Mouse (Mus musculus): Measurements from ENCODE around the gene Map6. TPM values are rescaled to one million over a fixed set of nuclear protein-coding genes. Genes with fewer than 3 reads are reported as not detected.

The Map6 gene
- polyA plus RNA-seq, 1 experiment = 0.39 TPM

DNA sequence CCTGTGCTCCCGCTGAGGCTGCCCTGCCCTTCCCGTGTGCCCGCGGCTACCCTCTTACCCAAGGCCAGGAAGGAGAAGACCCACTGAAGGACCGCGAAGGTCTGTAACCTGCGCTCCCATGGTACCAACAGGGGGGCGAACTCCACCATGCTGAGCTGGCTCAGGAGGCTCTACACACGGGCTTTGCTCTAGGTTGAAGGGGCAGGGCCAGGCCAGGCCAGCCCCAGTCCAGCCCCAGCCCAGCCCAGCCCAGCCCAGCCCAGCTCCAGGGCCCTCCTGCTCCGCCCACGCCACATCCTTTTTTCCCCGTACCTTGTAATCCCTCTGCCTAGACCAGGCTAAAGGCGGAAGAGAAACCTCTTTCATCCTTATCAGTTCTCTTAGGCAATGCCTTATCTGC lies 28.8 kb upstream of the Map6 start, which contains the start of gene Mogat2:
TSS of gene Mogat2 (minus strand) at position 203 of the 400 bp plus-strand sequence.
- WGBS = 15% methylated on average over 13 of the region's 13 CpGs
- H3K4me3 ChIP-seq (ENCODE audit: extremely low read depth, insufficient read depth, insufficient read length) = no peak within 1 kb of the TSS
- TF ChIP-seq CTCF (IDR thresholded peaks at IDR 0.05; ENCODE audit: extremely low read depth, insufficient read depth, insufficient read length, insufficient replicate concordance) (no peak), POLR2A (IDR thresholded peaks at IDR 0.05; ENCODE audit: low read depth, low read length) (no peak)

DNA sequence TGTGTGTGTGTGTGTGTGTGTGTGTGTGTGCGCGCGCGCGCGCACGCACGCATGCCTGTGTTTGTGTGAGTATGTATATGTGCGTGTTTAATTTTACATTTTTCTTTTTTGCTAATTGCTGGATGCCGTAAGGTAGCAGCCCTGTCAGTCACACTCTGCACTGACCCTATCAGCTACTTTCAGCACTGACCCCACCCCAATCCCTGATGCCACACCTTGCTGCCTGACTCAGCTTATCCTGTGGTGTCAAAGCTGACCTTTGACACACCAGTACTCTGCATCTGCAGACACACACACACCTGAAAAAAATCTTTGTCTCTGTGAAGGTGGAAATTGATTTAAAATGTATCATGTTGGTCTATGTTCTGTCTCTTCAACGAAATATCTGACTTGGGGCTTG lies 25.1 kb upstream of the Map6 start:
- no peaks in the 10 kb centered on the region for H3K36me3 ChIP-seq (ENCODE audit: control insufficient read depth, insufficient read depth, low read length)
- no peak for DNase-seq (ENCODE audit: low read depth in 1 of 2, low spot score in 2 of 2)
- H3K4me1 ChIP-seq (ENCODE audit: control insufficient read depth, insufficient read depth, insufficient read length) = no peaks in the 10 kb centered on the region
- TF ChIP-seq POLR2A (IDR thresholded peaks at IDR 0.05; ENCODE audit: low read depth, low read length) = no peak
- TF ChIP-seq CTCF (IDR thresholded peaks at IDR 0.05; ENCODE audit: extremely low read depth, insufficient read depth, insufficient read length, insufficient replicate concordance) = no peak
- H3K27me3 ChIP-seq (ENCODE audit: control insufficient read depth, insufficient read depth, low read length) = peaks cover 5% of the 10 kb centered on the region; the same call in 1 of the 2 replicates
- H3K4me3 ChIP-seq (ENCODE audit: extremely low read depth, insufficient read depth, insufficient read length) = no peak overlapping the region
- WGBS = 91% methylated on average over 11 of the region's 11 CpGs
- H3K27ac ChIP-seq (ENCODE audit: insufficient read depth, low read length) = no peak overlapping the region

More for the DNA sequence above, 28.8 kb upstream of the Map6 start, which contains the start of gene Mogat2:
- H3K27me3 ChIP-seq (ENCODE audit: control insufficient read depth, insufficient read depth, low read length) = peaks cover 5% of the 10 kb centered on the region; the same call in 1 of the 2 replicates
- no peaks in the 10 kb centered on the region for H3K36me3 ChIP-seq (ENCODE audit: control insufficient read depth, insufficient read depth, low read length)
- H3K4me1 ChIP-seq (ENCODE audit: control insufficient read depth, insufficient read depth, insufficient read length) = no peaks in the 10 kb centered on the region
- H3K27ac ChIP-seq (ENCODE audit: insufficient read depth, low read length) = no peak within 1 kb of the TSS
- DNase-seq (ENCODE audit: low read depth in 1 of 2, low spot score in 2 of 2) = no peak

DNA sequence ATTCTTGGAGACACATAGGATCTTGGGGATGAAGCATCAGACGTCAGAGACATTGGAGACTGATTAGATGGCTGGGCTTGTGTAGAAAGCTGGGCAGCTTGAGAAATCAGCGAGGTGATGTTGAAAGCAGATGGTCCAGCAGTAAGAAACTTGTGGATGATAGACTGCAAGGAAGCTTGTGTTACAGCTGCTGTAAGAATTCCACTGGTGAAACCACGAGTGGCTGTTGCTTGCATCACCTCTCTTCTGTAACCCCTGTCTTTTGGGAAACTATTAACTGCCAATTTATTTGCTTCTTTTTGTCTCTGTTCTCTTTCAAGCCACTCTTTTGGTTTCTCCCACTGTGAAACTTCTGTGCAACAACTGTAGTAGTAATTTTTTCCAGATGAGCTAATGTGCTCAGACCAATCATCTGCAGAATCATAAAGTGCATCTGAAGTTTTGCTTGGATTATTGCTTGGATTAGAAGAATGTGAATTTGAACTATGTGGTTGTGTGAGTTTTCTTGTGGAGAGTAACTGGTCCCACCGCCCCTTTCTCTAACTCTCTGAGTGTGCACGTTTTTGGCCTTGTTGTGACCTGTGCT lies 19.0 kb upstream of the Map6 start:
- H3K36me3 ChIP-seq (ENCODE audit: control insufficient read depth, insufficient read depth, low read length) = no peaks in the 10 kb centered on the region
- TF ChIP-seq POLR2A (IDR thresholded peaks at IDR 0.05; ENCODE audit: low read depth, low read length) (no peak), CTCF (IDR thresholded peaks at IDR 0.05; ENCODE audit: extremely low read depth, insufficient read depth, insufficient read length, insufficient replicate concordance) (no peak)
- no peak overlapping the region for H3K4me3 ChIP-seq (ENCODE audit: extremely low read depth, insufficient read depth, insufficient read length)
- whole genome bisulfite sequencing = 57% methylated on average over 5 of the region's 5 CpGs
- no peak for DNase-seq (ENCODE audit: low read depth in 1 of 2, low spot score in 2 of 2)
- H3K27me3 ChIP-seq (ENCODE audit: control insufficient read depth, insufficient read depth, low read length) = peaks cover 6% of the 10 kb centered on the region
- no peaks in the 10 kb centered on the region for H3K4me1 ChIP-seq (ENCODE audit: control insufficient read depth, insufficient read depth, insufficient read length)
- H3K27ac ChIP-seq (ENCODE audit: insufficient read depth, low read length) = no peak overlapping the region

DNA sequence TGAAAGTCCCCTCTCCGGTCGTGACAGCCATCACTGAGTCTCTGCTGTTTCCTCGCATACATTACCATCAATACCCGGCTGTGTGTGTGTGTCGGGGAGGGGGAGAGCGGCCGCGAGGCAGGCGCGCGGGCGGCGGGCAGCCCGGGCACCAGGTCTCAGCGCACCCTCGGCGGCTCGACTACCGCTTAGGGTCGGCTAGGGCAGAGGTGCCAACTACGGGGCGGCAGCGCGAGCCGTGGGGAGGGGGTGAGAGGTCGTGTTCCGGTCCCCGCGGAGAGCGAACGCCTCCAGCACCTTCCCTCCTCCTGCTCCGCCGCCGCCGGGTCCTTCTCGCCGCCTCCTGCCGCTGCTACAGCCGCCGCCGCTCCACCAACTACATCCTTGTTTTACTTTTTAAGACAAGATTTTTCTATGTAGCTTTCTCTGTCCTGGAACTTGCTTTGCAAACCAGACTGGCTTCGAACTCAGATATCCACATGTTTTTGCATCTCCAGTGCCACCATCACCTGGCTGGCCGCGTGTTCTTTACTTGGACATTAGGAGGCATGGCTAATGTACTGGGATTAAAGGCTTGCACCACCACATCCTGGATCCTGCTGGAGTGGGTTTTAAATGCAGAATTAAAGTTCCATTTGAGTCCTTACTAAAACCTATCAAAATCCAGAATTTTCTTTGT lies 18.2 kb upstream of the Map6 start:
- no peak overlapping the region for H3K27ac ChIP-seq (ENCODE audit: insufficient read depth, low read length)
- DNase-seq (ENCODE audit: low read depth in 1 of 2, low spot score in 2 of 2) = no peak
- WGBS = 3% methylated on average over 42 of the region's 44 CpGs
- TF ChIP-seq POLR2A (IDR thresholded peaks at IDR 0.05; ENCODE audit: low read depth, low read length) (no peak), CTCF (IDR thresholded peaks at IDR 0.05; ENCODE audit: extremely low read depth, insufficient read depth, insufficient read length, insufficient replicate concordance) (no peak)
- peaks cover 6% of the 10 kb centered on the region for H3K27me3 ChIP-seq (ENCODE audit: control insufficient read depth, insufficient read depth, low read length)
- no peaks in the 10 kb centered on the region for H3K36me3 ChIP-seq (ENCODE audit: control insufficient read depth, insufficient read depth, low read length)
- H3K4me3 ChIP-seq (ENCODE audit: extremely low read depth, insufficient read depth, insufficient read length) = peak overlapping the region; percentile 24; the same call in 1 of the 2 replicates
- H3K4me1 ChIP-seq (ENCODE audit: control insufficient read depth, insufficient read depth, insufficient read length) = no peaks in the 10 kb centered on the region

DNA sequence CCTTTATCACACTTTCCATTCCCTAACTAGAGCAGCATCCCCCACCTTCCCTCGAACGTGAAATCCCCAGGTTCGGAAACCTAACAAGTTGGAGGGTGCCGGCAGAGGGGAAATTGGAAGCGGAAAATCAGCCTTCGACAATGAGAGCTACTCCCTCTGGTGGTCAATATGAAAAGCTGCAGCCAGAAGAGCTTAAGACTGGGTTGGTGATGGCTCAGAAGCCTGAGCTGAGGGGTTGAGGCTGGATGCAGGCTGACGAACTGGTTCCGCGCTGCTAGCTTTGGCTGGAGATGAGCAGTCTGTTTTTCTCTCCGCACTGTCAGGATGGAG lies 17.7 kb upstream of the Map6 start:
- TF ChIP-seq CTCF (IDR thresholded peaks at IDR 0.05; ENCODE audit: extremely low read depth, insufficient read depth, insufficient read length, insufficient replicate concordance) = peak; percentile 62; the same call in 1 of the 2 replicates
- no peak for TF ChIP-seq POLR2A (IDR thresholded peaks at IDR 0.05; ENCODE audit: low read depth, low read length)
- Histone ChIP-seq H3K4me1 (ENCODE audit: control insufficient read depth, insufficient read depth, insufficient read length) (no peaks in the 10 kb centered on the region), H3K27me3 (ENCODE audit: control insufficient read depth, insufficient read depth, low read length) (peaks cover 6% of the 10 kb centered on the region), H3K27ac (ENCODE audit: insufficient read depth, low read length) (no peak overlapping the region), H3K36me3 (ENCODE audit: control insufficient read depth, insufficient read depth, low read length) (no peaks in the 10 kb centered on the region), H3K4me3 (ENCODE audit: extremely low read depth, insufficient read depth, insufficient read length) (0 out of 2 replicates have a peak overlapping the region, but pooled peaks have one; percentile 24)
- peak; percentile 5 to 15 for DNase-seq (ENCODE audit: low read depth in 1 of 2, low spot score in 2 of 2)
- 4% methylated on average over 10 of the region's 10 CpGs for WGBS

DNA sequence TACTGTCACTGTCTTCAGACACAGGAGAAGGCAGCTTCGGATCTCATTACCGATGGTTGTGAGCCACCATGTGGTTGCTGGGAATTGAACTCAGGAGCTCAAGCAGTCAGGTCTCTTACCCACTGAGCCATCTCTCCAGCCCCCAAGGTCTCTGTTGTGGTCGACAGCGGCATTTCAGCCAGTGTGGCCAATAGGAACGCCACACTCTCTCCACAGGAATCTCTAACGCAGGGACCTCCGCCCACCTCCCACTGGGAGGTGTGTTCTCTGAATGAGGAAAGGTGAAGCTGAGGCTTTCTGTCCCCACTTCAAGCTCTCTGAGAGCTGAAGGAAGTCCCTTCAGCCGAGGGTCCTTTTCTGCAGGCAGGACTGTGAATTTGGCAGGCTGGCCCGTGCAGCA lies 16.9 kb upstream of the Map6 start:
- no peaks in the 10 kb centered on the region for H3K36me3 ChIP-seq (ENCODE audit: control insufficient read depth, insufficient read depth, low read length)
- H3K27ac ChIP-seq (ENCODE audit: insufficient read depth, low read length) = no peak overlapping the region
- no peaks in the 10 kb centered on the region for H3K4me1 ChIP-seq (ENCODE audit: control insufficient read depth, insufficient read depth, insufficient read length)
- no peak overlapping the region for H3K4me3 ChIP-seq (ENCODE audit: extremely low read depth, insufficient read depth, insufficient read length)
- H3K27me3 ChIP-seq (ENCODE audit: control insufficient read depth, insufficient read depth, low read length) = peaks cover 6% of the 10 kb centered on the region
- 55% methylated on average over 9 of the region's 9 CpGs for WGBS
- TF ChIP-seq CTCF (IDR thresholded peaks at IDR 0.05; ENCODE audit: extremely low read depth, insufficient read depth, insufficient read length, insufficient replicate concordance) (no peak), POLR2A (IDR thresholded peaks at IDR 0.05; ENCODE audit: low read depth, low read length) (no peak)
- DNase-seq (ENCODE audit: low read depth in 1 of 2, low spot score in 2 of 2) = no peak

DNA sequence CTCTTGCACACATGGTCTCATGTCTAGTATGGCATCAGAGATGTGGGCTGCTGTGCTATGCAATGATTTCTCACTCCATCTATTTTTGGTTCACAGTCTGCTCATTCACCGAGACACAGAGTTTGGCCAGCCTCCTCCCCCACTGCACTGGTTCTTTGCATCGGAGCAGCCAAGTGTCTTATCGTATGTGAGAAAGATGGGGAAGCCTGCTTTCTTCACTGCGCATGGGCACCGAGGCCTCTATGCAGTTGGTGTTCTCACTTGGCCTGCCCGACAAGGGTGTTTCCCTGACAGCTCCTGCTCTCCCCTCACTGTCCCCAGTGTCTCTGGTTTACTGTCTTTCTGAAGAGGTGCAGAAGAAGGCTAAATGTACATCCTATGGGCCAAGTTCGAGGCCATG lies 12.2 kb upstream of the Map6 start:
- Histone ChIP-seq H3K27me3 (ENCODE audit: control insufficient read depth, insufficient read depth, low read length) (no peaks in the 10 kb centered on the region), H3K27ac (ENCODE audit: insufficient read depth, low read length) (no peak overlapping the region)
- TF ChIP-seq CTCF (IDR thresholded peaks at IDR 0.05; ENCODE audit: extremely low read depth, insufficient read depth, insufficient read length, insufficient replicate concordance) (no peak), POLR2A (IDR thresholded peaks at IDR 0.05; ENCODE audit: low read depth, low read length) (no peak)

More for the DNA sequence above, 12.2 kb upstream of the Map6 start:
- Histone ChIP-seq H3K4me1 (ENCODE audit: control insufficient read depth, insufficient read depth, insufficient read length) (no peaks in the 10 kb centered on the region), H3K36me3 (ENCODE audit: control insufficient read depth, insufficient read depth, low read length) (no peaks in the 10 kb centered on the region), H3K4me3 (ENCODE audit: extremely low read depth, insufficient read depth, insufficient read length) (no peak overlapping the region)
- 85% methylated on average over 7 of the region's 7 CpGs for WGBS
- DNase-seq (ENCODE audit: low read depth in 1 of 2, low spot score in 2 of 2) = no peak

All from spleen, adult 2 months (tissue).